Mouse (Mus musculus) heart, embryonic 14.5 days (tissue): ENCODE data around the gene 4930579F01Rik. TPM values are rescaled to one million over a fixed set of nuclear protein-coding genes. Genes with fewer than 3 reads are reported as not detected.

Experiments used
- ATAC-seq: fragments of 200-750 bp; cut with Nextera tagmentation; 2 replicates; pipeline ENCODE4 v1.8.0; 2017; ENCODE audit warnings: low read depth, moderate TSS enrichment; ENCODE audit not compliant: insufficient number of reproducible peaks, insufficient read depth, low FRiP score
- H3K27ac ChIP-seq, 2 experiments: fragments of 200-500 bp in 1 of 2; fragments of 300-500 bp in 1 of 2; sonication (generic) in 1 of 2; replicated peaks in 1 of 2; 2 replicates each; pipeline ENCODE4 v1.5.1; 2012 to 2014; ENCODE audit warnings: low read depth in 2 of 2, low read length in 2 of 2, control low read depth in 1 of 2, mild to moderate bottlenecking in 1 of 2, mixed read lengths in 1 of 2; ENCODE audit not compliant: control insufficient read depth in 1 of 2, insufficient read depth in 1 of 2
- H3K27me3 ChIP-seq: fragments of 300-500 bp; sonication (generic); 2 replicates; pipeline ENCODE4 v1.6.1; 2014; ENCODE audit warnings: mild to moderate bottlenecking, low read length, control low read depth; ENCODE audit not compliant: control insufficient read depth, insufficient read depth
- H3K36me3 ChIP-seq: fragments of 300-500 bp; sonication (generic); 2 replicates; pipeline ENCODE4 v1.6.1; 2014; ENCODE audit warnings: mild to moderate bottlenecking, control low read depth, low read length, mixed read lengths; ENCODE audit not compliant: control insufficient read depth, insufficient read depth
- H3K4me1 ChIP-seq, 2 experiments: fragments of 200-500 bp in 1 of 2; fragments of 300-500 bp in 1 of 2; sonication (generic) in 1 of 2; 2 replicates each; pipeline ENCODE4 v1.6.1; 2012 to 2014; ENCODE audit warnings: low read length in 2 of 2, control low read depth in 1 of 2, mixed read lengths in 1 of 2; ENCODE audit not compliant: control insufficient read depth in 2 of 2, insufficient read depth in 2 of 2
- H3K4me2 ChIP-seq: fragments of 300-500 bp; sonication (generic); 2 replicates; pipeline ENCODE4 v1.6.1; 2014; ENCODE audit warnings: mild to moderate bottlenecking, low read length
- H3K4me3 ChIP-seq, 2 experiments: fragments of 200-500 bp in 1 of 2; fragments of 300-500 bp in 1 of 2; sonication (generic) in 1 of 2; 2 replicates each; pipeline ENCODE4 v1.5.1; 2012 to 2014; ENCODE audit warnings: low read length in 2 of 2, mild to moderate bottlenecking in 2 of 2, control low read depth in 1 of 2, low read depth in 1 of 2, moderate library complexity in 1 of 2; ENCODE audit not compliant: control insufficient read depth in 1 of 2, insufficient read depth in 1 of 2
- H3K9ac ChIP-seq: fragments of 300-500 bp; sonication (generic); 2 replicates; pipeline ENCODE4 v1.6.1; 2014; ENCODE audit warnings: mild to moderate bottlenecking, low read length
- H3K9me3 ChIP-seq: fragments of 300-500 bp; sonication (generic); 2 replicates; pipeline ENCODE4 v1.6.1; 2016; ENCODE audit warnings: low read length, control low read depth; ENCODE audit not compliant: control insufficient read depth
- WGBS: fragments of 180-500 bp; shearing (Covaris S2); extraction: QIAGEN DNeasy Blood & Tissue Kit; methylation state at CpG from one replicate; pipeline ENCODE4 v1.1.7; 2014; 5-methylcytosine and 5-hydroxymethylcytosine counted together
- polyA plus RNA-seq: library from polyadenylated mRNA; unstranded; fragments of >200 nt; fragmentation: Nextera tagmentation; extraction: Ambion mirVana; gene quantifications from 2 replicates; pipeline ENCODE4 v1.2.1, GENCODE M21; 2014

The 4930579F01Rik gene
- polyA plus RNA-seq, 1 experiment from 2014 or later: not detected

DNA sequence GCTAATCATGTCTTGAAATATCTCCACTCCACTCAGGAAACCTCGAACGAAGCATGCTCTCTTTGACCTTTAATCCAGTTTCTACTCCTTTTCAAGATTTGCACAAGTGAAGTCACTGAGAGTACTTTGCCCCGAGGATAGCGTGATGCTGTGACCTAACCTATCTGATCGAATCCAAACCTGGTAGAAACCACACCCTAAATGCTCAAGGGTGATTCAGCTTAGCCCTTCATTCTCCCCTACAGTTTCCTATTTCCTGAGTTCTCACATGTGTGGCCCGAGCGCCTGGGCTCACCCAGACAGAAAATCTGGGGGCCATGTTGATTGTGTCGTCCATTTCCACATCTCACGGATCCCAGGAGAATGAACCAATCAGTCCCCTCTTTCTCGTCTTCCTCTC is 44.4 kb upstream of the 4930579F01Rik start:
- H3K4me1 ChIP-seq: no peaks in the 10 kb centered on the region; a peak in 1 of 4 replicates
- no peak overlapping the region for H3K4me3 ChIP-seq
- no peak for ATAC-seq

GRCm38 (mm10) chr3:138236546-138237163 is 43.0 kb upstream of the 4930579F01Rik start:
- H3K36me3 ChIP-seq: no peaks in the 10 kb centered on the region
- no peak overlapping the region for H3K9ac ChIP-seq
- H3K4me3 ChIP-seq: no peak overlapping the region
- WGBS: 81% methylated on average over 11 of the region's 11 CpGs
- no peaks in the 10 kb centered on the region for H3K27me3 ChIP-seq
- H3K4me2 ChIP-seq: no peak overlapping the region
- ATAC-seq: no peak
- H3K27ac ChIP-seq: no peak overlapping the region
- H3K4me1 ChIP-seq: no peaks in the 10 kb centered on the region; a peak in 1 of 4 replicates
- no peaks in the 10 kb centered on the region for H3K9me3 ChIP-seq

More for the DNA sequence above, 44.4 kb upstream of the 4930579F01Rik start:
- Histone ChIP-seq H3K4me2 (no peak overlapping the region), H3K9ac (no peak overlapping the region), H3K27me3 (no peaks in the 10 kb centered on the region), H3K36me3 (no peaks in the 10 kb centered on the region), H3K27ac (no peak overlapping the region), H3K9me3 (no peaks in the 10 kb centered on the region)
- 67% methylated on average over 10 of the region's 10 CpGs for WGBS

DNA sequence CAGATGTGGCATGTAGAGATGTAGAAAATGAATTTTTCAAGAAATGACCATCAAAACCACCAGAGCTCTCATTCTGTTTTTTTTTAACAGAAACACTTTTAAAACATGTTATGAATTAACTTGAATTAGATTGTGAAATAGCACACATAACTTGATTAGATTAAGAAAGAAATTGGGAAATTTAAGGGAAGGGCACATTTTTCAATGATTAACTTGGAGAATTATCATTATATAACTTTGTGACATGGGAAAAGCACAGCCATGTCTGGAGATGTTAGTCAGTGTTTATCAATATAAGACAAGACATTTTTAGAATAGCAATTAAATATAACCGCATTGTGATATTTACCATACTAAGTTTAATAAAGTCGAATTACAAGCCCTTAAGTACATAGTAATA is 37.9 kb upstream of the 4930579F01Rik start:
- WGBS: 73% methylated on average over 2 of the region's 2 CpGs
- H3K36me3 ChIP-seq: no peaks in the 10 kb centered on the region

DNA sequence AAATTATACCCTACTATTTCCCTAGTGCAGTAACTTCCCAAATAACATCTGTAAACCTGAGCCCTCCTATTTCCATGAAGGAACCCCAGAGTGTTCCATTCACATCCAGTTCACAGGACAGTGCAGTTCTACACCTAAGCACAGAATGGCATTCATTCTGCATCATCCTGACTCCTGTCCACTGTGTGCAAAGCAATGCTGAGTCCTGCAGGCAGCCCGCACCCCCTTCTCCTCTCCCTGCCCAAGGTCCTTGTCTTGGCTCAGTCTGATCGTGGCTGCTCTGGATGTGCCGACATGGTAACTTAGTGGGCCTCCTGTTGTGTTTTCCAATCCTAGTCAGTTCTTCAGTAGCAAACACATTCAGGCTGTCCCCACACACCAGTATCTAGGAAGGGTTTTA is 36.6 kb upstream of the 4930579F01Rik start:
- 76% methylated on average over 3 of the region's 3 CpGs for WGBS

More for the DNA sequence above, 37.9 kb upstream of the 4930579F01Rik start:
- Histone ChIP-seq H3K27ac (no peak overlapping the region), H3K4me2 (no peak overlapping the region), H3K4me3 (no peak overlapping the region), H3K27me3 (no peaks in the 10 kb centered on the region), H3K9me3 (no peaks in the 10 kb centered on the region), H3K9ac (no peak overlapping the region), H3K4me1 (no peaks in the 10 kb centered on the region)
- no peak for ATAC-seq

DNA sequence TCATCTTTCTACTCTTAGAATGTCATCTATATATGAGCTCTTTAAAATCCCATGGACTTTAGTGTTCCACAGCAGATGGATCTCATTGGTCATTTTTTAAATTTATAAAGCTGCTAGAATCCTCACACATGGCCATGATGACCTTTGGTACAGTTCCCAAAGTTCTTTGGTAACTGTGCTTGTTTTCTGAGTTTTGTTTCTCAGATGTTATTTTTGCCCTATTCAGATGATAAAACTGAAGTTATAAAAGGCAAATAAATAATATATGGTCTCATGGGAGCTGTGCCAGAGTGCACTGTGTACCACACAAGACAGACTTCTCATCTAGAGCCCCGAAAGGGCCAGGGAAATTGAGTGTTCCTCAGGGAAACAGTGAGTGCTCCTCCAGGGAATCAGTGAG is 35.8 kb upstream of the 4930579F01Rik start:
- H3K4me2 ChIP-seq: no peak overlapping the region
- no peaks in the 10 kb centered on the region for H3K36me3 ChIP-seq
- no peak for ATAC-seq
- H3K9me3 ChIP-seq: no peaks in the 10 kb centered on the region
- no peaks in the 10 kb centered on the region for H3K27me3 ChIP-seq
- no peaks in the 10 kb centered on the region; a peak in 1 of 4 replicates for H3K4me1 ChIP-seq
- H3K9ac ChIP-seq: no peak overlapping the region
- WGBS: 97% methylated on average over 1 of the region's 1 CpGs
- no peak overlapping the region for H3K4me3 ChIP-seq
- H3K27ac ChIP-seq: no peak overlapping the region

More for the DNA sequence above, 36.6 kb upstream of the 4930579F01Rik start:
- Histone ChIP-seq H3K27me3 (no peaks in the 10 kb centered on the region), H3K4me3 (no peak overlapping the region), H3K36me3 (no peaks in the 10 kb centered on the region), H3K4me2 (no peak overlapping the region), H3K9ac (no peak overlapping the region), H3K9me3 (no peaks in the 10 kb centered on the region), H3K4me1 (no peaks in the 10 kb centered on the region; a peak in 1 of 4 replicates), H3K27ac (no peak overlapping the region)
- ATAC-seq: no peak

GRCm38 (mm10) chr3:138227782-138228181 is 34.2 kb upstream of the 4930579F01Rik start:
- Histone ChIP-seq H3K4me2 (no peak overlapping the region), H3K4me1 (no peaks in the 10 kb centered on the region; a peak in 1 of 4 replicates), H3K27ac (no peak overlapping the region), H3K4me3 (no peak overlapping the region), H3K36me3 (no peaks in the 10 kb centered on the region), H3K27me3 (no peaks in the 10 kb centered on the region), H3K9ac (no peak overlapping the region), H3K9me3 (no peaks in the 10 kb centered on the region)
- 85% methylated on average over 8 of the region's 8 CpGs for WGBS
- no peak for ATAC-seq

- no peak overlapping the region for H3K27ac ChIP-seq
- ATAC-seq: no peak
- WGBS: 89% methylated on average over 2 of the region's 2 CpGs
- no peak overlapping the region for H3K4me2 ChIP-seq
- H3K4me1 ChIP-seq: no peaks in the 10 kb centered on the region; a peak in 1 of 4 replicates
- no peak overlapping the region for H3K4me3 ChIP-seq
- no peaks in the 10 kb centered on the region for H3K27me3 ChIP-seq
- no peaks in the 10 kb centered on the region for H3K36me3 ChIP-seq
- no peak overlapping the region for H3K9ac ChIP-seq
- H3K9me3 ChIP-seq: no peaks in the 10 kb centered on the region
Measured at GRCm38 (mm10) chr3:138227082-138227481, 33.5 kb upstream of the 4930579F01Rik start.

DNA sequence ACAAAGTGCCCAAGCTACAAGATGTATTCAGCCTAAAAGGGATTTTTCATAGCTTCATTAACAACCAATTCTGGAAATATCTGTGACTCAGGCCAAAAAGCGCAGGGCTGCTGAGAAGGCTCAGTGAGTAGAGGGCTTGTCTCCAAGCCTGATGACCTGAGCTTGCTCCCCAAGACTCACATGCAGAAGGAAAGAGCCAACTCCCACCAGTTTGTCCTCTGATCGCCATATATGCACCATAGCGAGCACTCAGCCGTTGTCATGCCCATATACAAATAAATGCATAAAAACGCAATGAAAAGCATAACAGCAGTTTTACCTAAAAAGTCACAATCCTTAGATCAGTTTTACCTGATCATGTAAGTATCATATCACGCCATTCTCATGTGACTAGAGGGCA is 32.9 kb upstream of the 4930579F01Rik start:
- no peak for ATAC-seq
- H3K27me3 ChIP-seq: no peaks in the 10 kb centered on the region
- no peak overlapping the region for H3K4me2 ChIP-seq
- no peak overlapping the region for H3K9ac ChIP-seq
- H3K9me3 ChIP-seq: no peaks in the 10 kb centered on the region
- no peak overlapping the region for H3K4me3 ChIP-seq
- no peak overlapping the region for H3K27ac ChIP-seq
- 92% methylated on average over 6 of the region's 6 CpGs for WGBS
- no peaks in the 10 kb centered on the region for H3K36me3 ChIP-seq
- H3K4me1 ChIP-seq: no peaks in the 10 kb centered on the region; a peak in 1 of 4 replicates
